Mouse (Mus musculus) WW6 (cell line): ENCODE data around the gene D17H6S53E.

Source experiments
- DNase-seq: peaks from one replicate; pipeline ENCODE4 v3.0.0-alpha.2; 2013; ENCODE audit warnings: low read depth, low spot score

D17H6S53E gene

DNA sequence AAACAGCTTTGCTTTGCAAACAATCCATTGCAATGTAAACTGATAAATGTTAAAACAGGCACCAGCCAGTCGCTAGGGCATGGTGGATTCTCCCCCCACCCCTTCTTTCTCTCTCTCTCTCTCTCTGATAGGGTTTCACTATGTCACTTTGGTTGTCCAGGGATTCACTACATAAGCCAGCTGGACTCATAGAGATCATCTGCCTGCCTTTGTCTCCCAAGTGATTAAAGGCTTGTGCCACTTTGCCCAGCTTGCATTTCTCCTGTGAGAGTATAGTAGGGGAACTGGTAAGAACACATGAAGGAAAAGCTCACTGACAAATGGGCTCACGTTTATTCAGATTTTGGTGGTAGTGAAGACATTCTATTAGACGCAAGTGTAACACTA is 6.0 kb downstream of the D17H6S53E start:
- DNase-seq = no peak

DNA sequence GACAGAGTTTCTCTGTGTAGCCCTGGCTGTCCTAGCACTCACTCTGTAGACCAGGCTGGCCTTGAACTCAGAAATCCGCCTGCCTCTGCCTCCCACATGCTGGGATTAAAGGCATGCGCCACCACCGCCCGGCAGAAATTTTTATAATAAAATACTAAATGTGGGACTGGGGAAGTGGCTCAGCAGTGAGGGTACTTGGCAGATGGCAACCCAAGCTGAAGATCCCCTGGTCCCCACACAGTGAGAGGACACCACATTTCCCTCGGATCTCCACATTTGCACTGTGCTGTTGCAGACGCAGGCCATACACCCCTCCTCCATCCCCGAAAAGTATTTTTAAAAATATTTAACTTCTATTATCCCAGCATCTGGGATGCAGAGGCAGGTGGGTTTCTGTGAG is 7.3 kb downstream of the D17H6S53E start:
- DNase-seq = no peak

DNA sequence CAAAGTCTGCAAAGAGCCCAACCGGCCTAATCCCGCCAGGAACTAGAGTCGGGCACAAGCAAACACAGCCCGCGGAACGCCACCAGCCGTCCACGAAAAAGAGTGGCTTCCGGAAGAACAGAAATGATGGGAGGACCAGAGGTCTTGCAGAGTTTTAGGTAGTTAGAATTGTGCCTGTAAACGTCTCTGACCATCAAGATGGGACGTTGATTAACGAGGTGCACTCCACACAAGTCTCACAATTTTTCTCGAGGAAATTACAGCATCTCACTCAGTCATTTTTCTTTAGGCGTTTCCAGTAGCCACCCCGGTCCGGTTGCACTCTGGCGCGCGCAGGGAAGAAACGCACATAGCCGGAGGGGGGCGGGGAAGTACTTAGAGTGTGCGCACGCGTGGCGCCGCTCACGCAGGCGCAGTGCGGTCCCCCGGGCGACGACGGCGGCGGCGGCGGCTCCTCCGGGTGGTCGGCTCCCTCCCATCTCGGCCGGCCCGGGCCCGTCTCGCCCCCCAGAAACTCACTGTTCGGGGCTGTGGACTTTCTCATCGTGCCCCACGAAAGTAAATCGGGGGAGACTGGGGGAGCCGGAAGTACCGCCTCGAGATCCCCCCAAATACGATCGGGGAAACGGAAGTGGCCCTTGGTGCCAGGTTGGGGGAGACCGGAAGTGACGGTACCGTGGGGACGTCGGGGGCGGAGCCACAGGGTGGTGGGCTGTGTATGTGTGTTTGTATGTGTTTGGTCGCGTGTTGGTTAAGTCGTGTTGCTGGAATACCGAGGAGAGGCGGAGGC is 8.8 kb downstream of the D17H6S53E start, which contains the start of gene Bag6:
Bag6 (plus strand) TSS at position 378 of the 790 bp plus-strand sequence.
- peak; percentile 89 for DNase-seq

DNA sequence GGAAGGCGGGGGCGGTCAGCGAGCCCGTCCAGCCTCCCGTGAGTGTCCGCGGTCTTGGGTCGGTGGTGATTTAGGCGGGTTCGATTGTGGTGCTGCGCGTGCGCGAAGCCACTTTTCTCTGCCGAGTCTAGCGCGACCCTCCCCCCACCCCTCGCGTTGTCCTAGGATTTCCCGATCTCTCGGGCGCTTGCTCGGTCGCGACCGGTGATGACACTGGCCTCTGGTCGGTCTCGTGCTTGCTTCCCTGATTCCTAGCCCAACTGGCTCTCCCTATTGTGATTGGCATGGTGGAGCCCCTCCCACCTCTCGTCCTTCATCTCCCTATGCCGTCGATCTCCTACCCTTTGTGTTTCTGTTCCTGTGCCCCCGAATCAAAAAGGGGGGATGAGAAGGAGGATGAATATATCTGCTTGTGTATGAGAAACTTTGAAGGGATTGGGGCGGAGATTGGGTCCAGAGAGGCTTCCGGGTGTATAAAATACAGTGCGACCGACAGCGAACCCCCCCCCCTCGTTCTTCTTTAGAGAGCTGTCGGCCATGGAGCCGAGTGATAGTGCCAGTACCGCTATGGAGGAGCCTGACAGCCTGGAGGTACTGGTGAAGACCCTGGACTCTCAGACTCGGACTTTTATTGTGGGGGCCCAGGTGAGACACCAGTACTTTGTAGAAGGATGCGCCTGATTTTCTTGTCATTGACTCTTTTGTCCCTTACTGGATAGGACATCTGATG is 9.6 kb downstream of the D17H6S53E start:
- no peak for DNase-seq

DNA sequence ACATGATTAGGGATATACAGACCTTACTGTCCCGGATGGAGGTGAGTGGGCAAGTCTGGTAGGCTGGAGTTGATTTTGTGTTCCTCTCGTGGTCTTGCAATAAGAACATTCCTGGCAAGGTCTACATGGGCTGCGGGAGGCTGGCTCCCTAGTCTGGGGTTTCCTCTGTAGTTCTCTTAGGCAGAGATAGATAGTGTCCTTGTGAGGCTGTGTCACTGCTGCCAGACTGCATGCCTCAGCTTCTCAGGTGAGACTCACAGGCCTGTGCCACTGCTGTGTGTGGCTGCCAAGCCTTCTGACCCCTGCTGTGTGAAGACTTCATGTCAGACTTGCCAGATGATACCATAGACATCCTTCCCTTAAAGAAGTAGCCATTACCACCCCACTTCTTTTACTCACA is 13.1 kb downstream of the D17H6S53E start:
- no peak for DNase-seq

DNA sequence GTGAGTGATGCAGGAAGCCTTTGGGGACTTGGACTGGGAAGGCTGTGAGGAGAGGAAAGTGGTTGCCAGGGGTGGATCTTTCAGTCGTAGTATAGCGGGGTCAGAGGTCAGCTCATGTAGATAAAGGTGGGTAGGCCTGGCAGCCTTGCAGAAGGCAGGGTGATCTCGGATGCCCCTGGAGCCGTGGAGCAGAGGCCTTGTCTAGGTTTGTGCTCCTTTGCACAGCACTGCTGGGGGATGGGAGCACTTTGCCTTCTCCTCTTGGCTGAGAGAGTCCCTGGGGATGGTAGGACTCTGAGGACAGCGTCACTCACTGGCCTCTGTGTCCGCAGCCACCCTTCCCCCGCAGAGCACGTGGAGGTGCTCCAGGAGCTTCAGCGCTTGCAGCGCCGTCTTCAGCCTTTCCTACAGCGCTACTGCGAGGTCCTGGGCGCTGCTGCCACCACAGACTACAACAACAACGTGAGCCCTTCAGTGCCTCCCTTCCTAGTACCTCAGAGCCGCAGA is 14.4 kb downstream of the D17H6S53E start:
- no peak for DNase-seq

DNA sequence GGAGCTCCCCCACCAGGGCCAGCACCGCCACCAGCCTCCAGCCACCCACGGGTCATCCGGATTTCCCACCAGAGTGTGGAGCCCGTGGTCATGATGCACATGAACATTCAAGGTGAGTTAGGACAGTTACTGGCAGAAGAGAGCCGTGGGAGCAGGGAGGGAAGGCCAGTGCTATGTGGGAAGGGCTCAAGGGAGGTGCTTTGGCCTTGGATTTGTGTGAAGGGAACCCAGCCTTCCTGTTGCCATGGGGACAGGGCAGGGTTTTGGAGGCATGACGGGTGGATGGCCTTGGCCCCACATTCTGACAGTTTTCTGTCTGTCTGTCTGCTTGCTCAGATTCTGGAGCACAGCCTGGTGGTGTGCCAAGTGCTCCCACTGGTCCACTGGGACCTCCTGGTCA is 15.8 kb downstream of the D17H6S53E start:
- DNase-seq = no peak

DNA sequence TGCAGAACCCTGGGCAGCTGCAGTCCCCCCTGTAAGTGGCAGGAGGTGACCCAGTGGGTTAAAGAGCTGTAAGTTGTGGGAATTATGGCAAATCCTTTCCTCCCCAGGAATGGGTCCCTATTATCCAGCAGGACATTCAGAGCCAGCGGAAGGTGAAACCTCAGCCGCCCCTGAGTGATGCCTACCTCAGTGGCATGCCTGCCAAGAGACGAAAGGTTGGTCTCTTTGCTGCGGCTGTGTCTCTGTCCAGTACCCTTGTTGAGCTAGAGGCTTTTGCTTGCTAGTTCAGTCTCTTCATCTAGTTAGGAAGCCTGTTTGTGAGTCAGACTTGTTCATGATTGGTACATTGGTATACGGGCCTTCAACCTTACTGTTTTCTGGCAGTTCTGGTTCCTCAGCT is 20.0 kb downstream of the D17H6S53E start:
- no peak for DNase-seq

DNA sequence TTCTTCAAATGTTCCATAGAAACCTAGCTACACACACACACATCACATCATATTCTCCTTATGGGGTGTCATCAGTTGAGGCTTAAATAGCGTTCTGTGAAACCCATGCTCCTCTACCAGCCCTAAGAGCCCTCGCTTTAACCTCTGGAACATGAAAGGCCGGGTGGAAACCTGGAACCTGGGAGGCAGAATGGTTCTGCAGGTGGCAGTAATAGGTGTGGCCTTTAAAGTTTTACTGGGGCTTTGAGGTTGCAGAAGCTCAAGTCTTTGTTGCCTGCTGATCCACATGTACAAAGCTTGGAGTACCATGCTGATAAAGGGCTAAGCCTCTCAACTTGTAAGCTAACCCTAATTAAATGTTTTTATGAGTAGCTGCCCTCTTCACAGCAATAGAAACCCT is 21.2 kb downstream of the D17H6S53E start:
- DNase-seq = no peak

DNA sequence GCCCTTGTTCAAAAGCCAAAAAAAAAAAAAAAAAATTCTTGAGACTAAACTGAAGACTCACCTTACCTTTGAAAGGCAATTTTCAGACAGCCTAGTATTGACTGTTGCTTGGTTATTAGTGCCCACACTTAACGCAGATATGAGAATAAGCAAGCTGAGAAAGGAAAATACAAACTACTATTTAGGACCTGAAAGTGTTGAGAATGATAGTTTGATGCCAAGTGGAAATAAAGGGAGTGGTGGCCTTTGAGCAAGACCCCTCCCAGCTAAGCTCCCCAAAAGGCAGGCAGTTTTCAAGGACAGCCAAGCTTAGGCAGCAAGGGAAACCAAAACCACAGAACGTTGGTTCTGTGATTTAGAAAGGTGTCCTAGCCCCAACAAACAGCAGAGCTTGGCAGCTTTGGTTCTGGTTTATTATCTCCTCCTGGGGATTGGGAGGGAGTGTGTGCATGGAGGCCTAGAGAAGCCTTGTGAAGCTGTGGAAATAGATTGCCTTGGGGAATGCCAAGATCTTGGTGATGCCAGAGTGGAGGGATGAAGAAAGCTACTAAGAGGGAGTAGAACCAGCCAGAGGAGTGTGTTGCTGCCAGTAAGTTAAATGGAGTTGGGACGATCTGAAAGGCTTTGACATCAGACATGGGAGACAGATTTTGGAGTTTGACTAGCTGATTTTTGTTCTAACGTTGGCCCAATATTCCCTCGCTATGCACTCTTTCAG is 21.9 kb downstream of the D17H6S53E start:
- no peak for DNase-seq

DNA sequence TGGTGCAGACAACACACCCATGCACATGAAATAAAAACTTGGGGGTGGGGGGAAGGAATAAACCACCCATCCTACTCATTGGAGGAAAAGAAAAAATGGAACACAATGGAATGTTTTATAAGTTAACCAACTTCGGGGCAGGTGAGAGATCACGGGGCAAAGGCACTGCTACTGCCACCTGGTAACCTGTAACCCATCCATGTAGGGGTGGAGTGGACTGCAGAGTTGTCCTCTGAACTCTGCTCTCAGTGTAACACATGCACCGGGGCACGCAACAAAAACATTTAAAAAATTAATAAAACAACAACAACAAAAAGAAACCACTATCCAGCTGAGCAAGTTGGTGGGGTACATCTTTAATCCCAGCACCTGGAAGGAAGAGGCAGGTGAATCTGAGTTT is 25.9 kb downstream of the D17H6S53E start:
- no peak for DNase-seq

DNA sequence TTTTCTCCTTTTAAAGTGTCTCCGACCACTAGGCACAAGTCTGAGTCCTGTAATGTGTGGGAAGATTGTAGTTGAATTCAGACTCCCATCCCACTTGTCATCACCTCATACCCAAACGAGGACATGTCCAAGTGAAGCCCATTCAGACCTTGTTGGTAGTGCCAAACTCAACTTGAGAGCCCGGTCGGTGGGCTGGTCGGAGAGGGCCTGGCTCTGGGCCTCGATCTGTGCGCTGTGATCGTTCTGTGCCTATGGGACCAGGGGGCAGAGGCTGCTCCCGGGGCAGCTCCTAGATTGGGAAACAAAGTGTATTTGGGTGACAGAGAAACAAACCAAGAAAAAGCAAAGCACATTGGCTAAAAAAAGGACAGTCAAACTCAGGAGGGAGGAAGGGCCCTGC is 26.9 kb downstream of the D17H6S53E start:
- DNase-seq = no peak

DNA sequence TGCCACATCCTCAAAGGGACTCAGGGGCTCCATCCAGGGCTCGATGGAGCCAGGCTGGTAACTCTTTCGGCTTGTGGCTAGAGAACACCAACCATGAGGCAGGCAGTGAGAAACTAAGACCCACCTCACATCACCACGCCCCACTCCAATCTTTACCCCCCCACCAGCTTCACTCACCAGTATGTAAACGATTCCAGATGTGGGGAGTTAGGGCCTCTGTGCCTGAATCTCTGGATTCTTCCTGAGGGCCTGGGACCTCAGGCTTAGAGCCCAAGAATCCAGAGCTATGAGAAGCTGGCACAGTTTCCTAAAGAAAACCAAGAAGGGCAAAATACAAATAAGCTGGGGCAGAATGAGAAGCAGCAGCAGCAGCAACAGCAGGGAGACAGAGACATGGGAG is 27.8 kb downstream of the D17H6S53E start:
- no peak for DNase-seq

DNA sequence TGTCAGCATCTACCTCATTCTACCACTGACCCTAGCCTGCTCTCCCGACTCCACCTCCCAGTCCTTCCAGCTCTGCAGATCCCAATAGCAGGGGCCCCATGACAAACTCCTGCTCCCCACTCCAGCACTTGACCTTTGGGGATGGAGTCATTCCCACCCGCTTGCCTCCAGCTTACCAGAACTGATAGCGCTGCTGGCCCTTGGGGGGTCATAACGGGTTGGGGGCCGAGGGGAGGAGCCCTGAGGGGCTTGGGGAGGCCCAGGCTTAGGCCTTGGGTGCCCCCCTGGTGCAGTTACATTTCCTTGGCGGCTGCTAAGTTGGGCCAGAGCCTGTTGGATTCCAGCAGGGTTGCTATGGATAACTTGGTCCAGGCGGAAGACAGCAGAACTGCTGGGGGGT is 28.4 kb downstream of the D17H6S53E start:
- no peak for DNase-seq

DNA sequence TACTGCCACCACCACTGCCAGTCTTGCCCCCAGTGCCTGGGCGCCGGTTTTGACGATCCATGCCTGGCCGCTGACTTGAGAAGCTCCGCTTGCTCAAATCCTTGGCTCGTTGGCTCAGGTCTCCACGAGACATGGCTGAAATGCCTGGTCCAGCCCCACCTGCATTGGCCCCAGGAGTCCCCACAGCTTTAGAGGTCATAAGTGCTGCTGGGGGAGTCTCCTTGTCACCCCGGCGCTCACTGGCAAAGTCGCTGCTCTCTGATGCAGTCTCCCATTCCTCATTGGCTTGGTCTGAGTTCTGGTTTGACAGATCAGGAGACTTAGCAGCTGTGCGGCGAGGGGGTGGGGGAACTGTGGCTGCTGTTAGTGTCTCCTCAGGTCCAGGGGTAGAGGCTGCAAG is 29.3 kb downstream of the D17H6S53E start:
- DNase-seq = no peak

DNA sequence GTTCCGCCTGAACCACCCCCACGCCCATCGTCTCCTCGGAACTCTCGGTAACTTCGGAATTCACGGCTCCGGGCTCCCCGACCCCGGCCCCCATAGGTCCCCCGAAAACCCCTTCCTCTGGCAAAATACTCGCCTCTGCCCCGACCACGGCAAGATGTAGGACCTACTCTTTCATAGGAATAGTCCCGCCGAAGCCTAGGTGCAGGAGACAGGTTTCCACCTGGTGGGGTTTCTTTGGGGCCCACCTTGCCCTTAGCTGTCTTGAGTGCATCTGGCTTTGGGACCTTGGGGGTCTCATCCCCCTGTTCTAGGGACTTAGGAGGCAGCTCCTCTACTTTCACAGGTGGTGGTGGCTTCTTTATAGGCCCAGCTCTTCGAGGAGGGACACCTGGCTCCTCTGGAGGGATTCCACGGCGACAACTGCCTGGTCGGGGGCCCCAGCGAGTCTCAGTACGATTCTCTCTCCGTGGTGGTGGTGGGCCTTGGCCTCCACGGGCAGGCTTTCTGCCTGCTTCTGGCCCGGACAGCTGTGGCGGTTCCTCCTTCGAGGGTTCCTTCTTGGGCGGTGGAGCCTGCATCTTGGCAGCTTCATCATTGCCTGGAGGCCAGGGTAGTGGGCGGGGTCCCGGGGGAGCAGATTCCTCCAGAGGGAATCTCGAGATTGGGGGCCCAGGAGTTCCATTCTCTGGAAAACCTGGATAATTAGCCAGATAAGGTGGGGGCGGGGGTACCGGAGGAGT is 30.5 kb downstream of the D17H6S53E start:
- no peak for DNase-seq

DNA sequence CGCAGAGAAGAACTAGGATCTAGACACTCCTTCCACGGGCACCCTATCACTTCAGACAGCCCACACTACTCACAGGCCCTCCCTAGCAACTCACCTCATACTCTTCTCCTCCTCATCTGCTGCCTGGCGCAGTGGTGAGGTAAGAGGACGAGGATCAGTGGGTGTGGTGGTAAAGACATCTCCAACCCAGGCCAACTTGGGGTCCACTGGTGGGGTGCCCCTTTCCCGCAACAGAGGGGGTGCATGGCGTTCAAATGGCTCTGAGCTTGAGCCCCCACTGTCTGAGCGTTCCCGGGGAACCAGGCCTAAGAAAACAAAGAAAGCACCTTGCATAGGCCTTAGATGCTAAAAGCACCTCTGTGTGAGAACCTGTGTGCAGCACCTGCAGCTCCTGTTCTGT is 31.1 kb downstream of the D17H6S53E start:
- no peak for DNase-seq

DNA sequence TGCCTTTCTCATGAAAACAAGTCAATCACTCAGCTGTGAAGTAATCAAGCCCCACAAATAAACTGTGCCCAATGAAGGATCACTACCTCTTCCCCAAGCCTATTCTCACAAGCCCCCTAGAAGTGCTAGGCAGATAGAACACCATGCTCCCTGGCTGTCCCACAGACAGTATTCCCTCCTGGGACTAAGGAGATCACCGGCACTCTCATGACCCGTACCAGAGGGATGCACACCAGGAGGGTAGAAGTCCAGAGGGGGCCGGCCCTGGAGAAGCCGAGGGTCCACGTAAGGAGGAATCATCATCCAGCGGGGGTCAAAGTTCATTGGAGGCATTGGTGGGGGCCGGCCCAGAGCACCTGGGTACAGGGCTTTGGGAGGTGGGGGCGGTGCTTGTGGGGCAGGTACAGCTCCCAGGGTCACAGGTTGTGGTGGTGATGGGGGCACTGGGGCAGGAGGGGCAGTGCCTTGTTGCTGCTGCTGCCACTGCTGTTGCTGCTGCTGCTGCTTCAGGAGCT is 31.5 kb downstream of the D17H6S53E start:
- no peak for DNase-seq

DNA sequence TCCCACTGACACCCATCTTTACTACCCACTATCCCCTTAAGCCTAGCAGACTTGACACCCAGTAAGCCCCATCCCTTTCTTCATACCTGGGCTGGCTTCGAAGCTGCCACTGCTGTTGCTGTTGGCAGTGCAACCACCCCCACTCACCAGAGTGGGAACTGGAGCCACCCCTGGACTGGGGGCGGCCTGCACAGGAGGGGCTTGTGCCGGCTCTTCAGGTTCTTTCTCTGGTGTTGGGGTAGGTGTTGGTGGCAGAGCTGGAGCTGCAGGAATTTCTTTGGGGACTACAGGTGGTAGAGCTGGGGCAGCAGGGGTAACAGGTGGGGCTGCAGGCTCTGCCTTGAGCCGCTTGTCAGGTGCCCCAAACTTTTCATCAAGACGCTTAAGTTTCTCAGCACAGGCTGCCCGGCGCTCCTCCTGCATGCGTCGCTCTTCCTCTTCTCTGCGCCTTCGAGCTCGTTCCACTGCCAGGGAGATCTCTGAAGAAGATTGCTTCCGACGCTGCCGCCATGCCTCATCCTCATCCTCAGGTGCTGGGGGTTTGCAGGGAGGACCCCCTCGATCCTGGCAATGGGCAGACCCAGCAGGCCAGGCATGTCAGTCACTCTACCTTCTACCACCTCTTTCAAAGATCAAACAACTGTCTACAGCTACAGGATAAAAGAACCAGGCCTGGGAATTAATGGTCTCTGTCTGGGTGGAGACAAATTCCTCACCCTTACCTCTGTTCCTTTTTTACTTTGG is 32.8 kb downstream of the D17H6S53E start:
- no peak for DNase-seq

DNA sequence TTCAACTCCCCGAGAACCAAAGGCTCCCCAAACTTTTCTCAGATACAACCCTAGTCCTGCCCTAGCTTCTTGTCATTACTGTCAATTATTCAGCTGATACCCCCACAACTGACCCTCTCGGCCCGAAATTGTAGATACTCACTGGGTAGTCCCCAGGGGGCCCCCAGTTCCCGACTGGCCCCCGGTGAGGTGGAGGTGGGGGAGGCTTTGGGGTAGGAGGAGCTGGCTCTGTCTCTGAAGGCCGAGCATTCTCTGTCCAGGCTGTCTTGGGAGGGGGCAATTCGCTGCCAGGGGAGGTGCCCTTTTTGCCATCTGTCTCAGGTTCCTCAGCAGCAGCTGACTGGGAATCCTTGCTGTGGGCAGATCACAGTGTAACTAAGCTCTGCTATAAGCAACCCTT is 33.5 kb downstream of the D17H6S53E start:
- DNase-seq = no peak

DNA sequence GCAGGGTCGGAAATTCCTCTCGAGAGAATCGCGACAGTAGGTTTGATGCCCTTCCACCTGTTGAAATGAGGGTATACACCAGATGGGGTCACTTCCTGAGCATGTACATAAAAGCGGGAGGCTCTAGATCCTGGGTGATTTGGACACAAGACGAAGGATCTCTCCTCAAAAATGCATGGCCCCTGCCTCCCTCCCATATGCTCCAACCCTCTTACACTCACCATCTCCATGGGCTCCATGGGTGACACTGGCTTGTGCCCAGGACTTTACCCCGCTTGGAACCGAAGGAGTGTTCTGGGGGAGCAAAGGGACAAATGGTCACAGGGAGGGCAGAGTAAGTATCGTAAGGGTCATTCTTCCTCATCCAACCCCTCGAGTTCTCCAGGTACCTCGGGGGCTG is 35.2 kb downstream of the D17H6S53E start:
- DNase-seq = no peak
